Mouse (Mus musculus) retina, embryonic 14.5 days (tissue): ENCODE data around the gene Neurod4.

Experiments
- DNase-seq: peaks from one replicate; pipeline ENCODE4 v3.0.0-alpha.2; 2015; ENCODE audit warnings: low spot score

The Neurod4 gene

DNA sequence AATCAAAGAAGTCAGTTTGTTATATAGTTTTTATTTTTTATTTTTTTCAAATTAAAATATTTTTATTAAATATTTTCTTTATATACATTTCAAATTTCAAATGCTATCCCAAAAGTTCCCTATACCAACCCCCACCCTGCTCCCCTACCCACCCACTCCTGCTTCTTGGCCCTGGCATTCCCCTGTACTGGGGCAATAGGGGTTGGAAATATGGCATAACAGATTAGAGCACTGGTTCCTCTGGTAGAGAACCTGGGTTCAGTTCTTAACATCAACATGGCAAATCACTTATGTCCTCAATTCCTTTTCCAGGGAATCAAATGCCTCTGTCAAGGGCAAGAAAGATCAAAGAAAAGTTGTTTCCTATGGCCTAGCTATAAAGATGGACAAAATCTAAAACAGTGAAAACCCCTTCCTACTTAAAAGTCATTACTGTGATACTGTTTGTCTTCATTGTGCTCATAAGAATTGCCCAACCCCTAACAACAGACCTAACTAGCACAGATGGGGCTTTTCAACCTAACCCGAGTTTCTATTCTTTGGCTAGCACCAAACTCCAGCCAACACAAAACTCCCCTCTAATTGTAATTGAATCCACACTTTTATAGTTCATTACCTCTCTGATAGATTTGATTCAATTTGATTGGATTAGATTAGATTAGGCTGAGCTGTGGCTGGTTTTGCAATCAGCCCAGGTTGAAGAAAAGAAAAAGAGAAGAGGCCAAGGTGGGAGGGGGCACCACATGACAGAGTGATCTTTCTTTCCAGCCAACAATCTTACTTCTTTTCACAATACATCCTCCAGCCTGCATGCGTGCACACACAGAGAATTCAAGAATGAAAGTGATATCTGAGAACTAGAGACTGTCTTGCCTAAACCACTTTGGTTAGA, 41.5 kb downstream of the Neurod4 start:
- no peak for DNase-seq

GRCm38 (mm10) chr10:130234576-130234975, 45.5 kb downstream of the Neurod4 start:
- DNase-seq = no peak

GRCm38 (mm10) chr10:130232117-130232516, 47.9 kb downstream of the Neurod4 start:
- DNase-seq = no peak

DNA sequence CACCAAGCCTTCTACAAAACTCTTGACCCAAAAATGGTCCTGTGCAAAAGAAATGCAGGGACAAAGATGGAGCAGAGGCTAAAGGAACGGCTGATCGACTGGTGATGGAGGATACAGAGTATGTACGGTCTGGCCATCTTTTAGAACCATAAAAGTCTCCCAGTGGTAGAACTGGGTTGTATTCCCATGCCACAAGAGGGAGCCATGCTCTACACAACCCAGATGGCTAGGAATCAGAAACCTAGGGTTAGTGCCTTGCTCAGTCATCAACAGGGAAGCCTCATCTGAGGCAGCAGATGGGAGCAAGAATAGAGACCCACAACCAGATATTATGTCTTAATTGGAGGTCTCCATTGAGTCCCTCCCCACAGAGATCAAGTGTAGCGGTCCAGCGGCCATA, 50.5 kb downstream of the Neurod4 start:
- DNase-seq = peak; percentile 36

- DNase-seq = peak; percentile 85
Measured at GRCm38 (mm10) chr10:130228246-130228645, 51.8 kb downstream of the Neurod4 start.

- no peak for DNase-seq
Measured at GRCm38 (mm10) chr10:130225034-130225433, 55.0 kb downstream of the Neurod4 start.
